Mouse (Mus musculus) CD8-positive naive resting alpha-beta T cell, adult 57 days (primary cell): Measurements from ENCODE around the gene Fut1. TPM values are rescaled to one million over a fixed set of nuclear protein-coding genes. Genes with fewer than 3 reads are reported as not detected.

Source experiments
- total RNA-seq: library from RNA; stranded (reverse); gene quantifications from one replicate; pipeline ENCODE4 v1.2.4, GENCODE M21; 2023

The Fut1 gene
- total RNA-seq, result 0.18 TPM

GRCm38 (mm10) chr7:45617042-45617695 lies at the start of gene Fut1:
Gene Fut1 (plus strand): TSS chr7:45617289.

GRCm38 (mm10) chr7:45570103-45570741 lies 46.9 kb upstream of the Fut1 start, which contains the start of gene Bcat2:
Gene Bcat2 (plus strand): TSS chr7:45570153.

GRCm38 (mm10) chr7:45621443-45621842 lies 4.4 kb downstream of the Fut1 start, which contains the start of gene Izumo1:
Gene Izumo1 (plus strand): TSS chr7:45621811.

GRCm38 (mm10) chr7:45627261-45627660 lies 10.2 kb downstream of the Fut1 start, which contains the start of gene Rasip1:
Gene Rasip1 (plus strand): TSS chr7:45627488.

GRCm38 (mm10) chr7:45639561-45640027 lies 22.5 kb downstream of the Fut1 start, which contains the start of gene Mamstr:
Gene Mamstr (plus strand): TSS chr7:45639977.

GRCm38 (mm10) chr7:45666161-45666560 lies 49.1 kb downstream of the Fut1 start, which contains the start of gene Fut2:
Gene Fut2 (minus strand): TSS chr7:45666394.

Other genes starting within 250 kb of the Fut1 start
- 1.3 TPM for gene Lin7b, start 246.7 kb upstream of the Fut1 start, total RNA-seq
- gene Snrnp70, start 221.5 kb upstream of the Fut1 start, total RNA-seq, result 624 TPM
- not detected for gene Kcna7, start 211.6 kb upstream of the Fut1 start, total RNA-seq
- gene Ntf5, start 203.6 kb upstream of the Fut1 start, total RNA-seq, result not detected
- not detected for gene Lhb, start 196.5 kb upstream of the Fut1 start, total RNA-seq
- gene Gys1, start 182.4 kb upstream of the Fut1 start, total RNA-seq, result 10.5 TPM
- gene Ruvbl2, start 179.2 kb upstream of the Fut1 start, total RNA-seq, result 51.4 TPM
- 405 TPM for gene Ftl1, start 157.4 kb upstream of the Fut1 start, total RNA-seq
- gene Bax, start 150.4 kb upstream of the Fut1 start, total RNA-seq, result 82.1 TPM
- gene Tulp2, start 135.4 kb upstream of the Fut1 start, total RNA-seq, result not detected
- not detected for gene Gm45808, start 130.5 kb upstream of the Fut1 start, total RNA-seq
- gene Dhdh, start 128.5 kb upstream of the Fut1 start, total RNA-seq, result 1.1 TPM
- 78.1 TPM for gene Nucb1, start 106.9 kb upstream of the Fut1 start, total RNA-seq
- 996 TPM for gene Ppp1r15a, start 91.0 kb upstream of the Fut1 start, total RNA-seq
- 0.77 TPM for gene Plekha4, start 91.0 kb upstream of the Fut1 start, total RNA-seq
- not detected for gene Hsd17b14, start 62.4 kb upstream of the Fut1 start, total RNA-seq
- gene Bcat2, start 47.1 kb upstream of the Fut1 start, total RNA-seq, result 29.1 TPM
- gene Fgf21, start 1.8 kb upstream of the Fut1 start, total RNA-seq, result not detected
- 0.28 TPM for gene Izumo1, start 4.5 kb downstream of the Fut1 start, total RNA-seq
- 0.52 TPM for gene Rasip1, start 10.2 kb downstream of the Fut1 start, total RNA-seq
- gene Mamstr, start 22.7 kb downstream of the Fut1 start, total RNA-seq, result not detected
- not detected for gene Fut2, start 49.1 kb downstream of the Fut1 start, total RNA-seq
- gene Ntn5, start 66.7 kb downstream of the Fut1 start, total RNA-seq, result not detected
- gene Sec1, start 77.1 kb downstream of the Fut1 start, total RNA-seq, result not detected
- gene Car11, start 82.6 kb downstream of the Fut1 start, total RNA-seq, result 5.0 TPM
- 34.2 TPM for gene Dbp, start 87.8 kb downstream of the Fut1 start, total RNA-seq
- 3,071 TPM for gene Rpl18, start 98.2 kb downstream of the Fut1 start, total RNA-seq
- 30.4 TPM for gene Sphk2, start 100.7 kb downstream of the Fut1 start, total RNA-seq
- 3.1 TPM for gene Fam83e, start 103.9 kb downstream of the Fut1 start, total RNA-seq
- gene Spaca4, start 108.5 kb downstream of the Fut1 start, total RNA-seq, result not detected
- 1.1 TPM for gene Lmtk3, start 166.4 kb downstream of the Fut1 start, total RNA-seq
- 3.8 TPM for gene Sult2b1, start 167.4 kb downstream of the Fut1 start, total RNA-seq
- 119 TPM for gene Cyth2, start 197.3 kb downstream of the Fut1 start, total RNA-seq
- 3.9 TPM for gene Kcnj14, start 207.5 kb downstream of the Fut1 start, total RNA-seq
- 37.0 TPM for gene Grwd1, start 213.7 kb downstream of the Fut1 start, total RNA-seq